Mouse (Mus musculus) induced T-regulatory cell, adult 2 months (primary cell): ENCODE measurements around the gene Me1.
"Not testable (repeated sequence)": the region's sequence is repeated elsewhere in the genome, so short reads cannot be mapped to it uniquely, and the experiment has no call there.

Experiments
- DNase-seq: peaks from one replicate; pipeline ENCODE4 v3.0.0-alpha.2; 2012; ENCODE audit warnings: low read depth

Gene Me1

DNA sequence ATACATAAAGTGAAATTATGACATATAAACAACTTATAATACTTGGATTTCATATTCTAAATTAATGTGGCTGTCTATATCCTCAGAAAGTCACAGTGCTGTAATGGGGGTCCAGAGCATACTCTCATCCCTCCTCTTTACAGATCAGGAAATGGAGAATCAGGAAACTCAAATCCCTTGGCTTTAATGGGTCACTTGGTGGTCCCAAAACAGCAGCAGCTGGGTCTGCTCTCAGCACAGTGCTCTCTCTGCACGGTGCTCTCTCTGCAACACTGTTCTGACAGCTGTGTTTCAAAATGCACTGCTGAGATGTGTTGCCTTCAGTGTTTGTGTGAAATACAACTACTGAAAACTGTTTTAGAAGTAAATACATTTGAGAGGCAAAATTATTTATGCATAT lies 43.6 kb downstream of the Me1 start:
- no peak for DNase-seq

DNA sequence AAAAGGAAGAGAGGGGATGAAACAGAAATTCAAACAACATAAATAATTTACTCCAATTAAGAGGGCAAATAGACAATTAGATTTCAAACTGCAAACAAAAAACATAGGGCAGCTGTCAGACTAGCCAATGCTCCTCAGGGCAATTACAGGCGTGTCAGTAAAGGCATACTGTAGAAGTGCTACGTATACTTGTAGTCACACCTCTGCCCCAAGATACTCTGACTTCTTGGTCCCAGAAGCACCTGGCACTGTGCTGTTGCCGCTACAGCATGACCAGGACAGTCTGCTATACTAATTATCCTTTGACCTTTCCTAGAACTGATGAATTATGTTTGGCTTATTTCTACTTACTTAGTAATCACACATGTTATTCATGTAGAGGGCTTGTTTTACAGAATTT lies 44.5 kb downstream of the Me1 start:
- DNase-seq, result no peak

DNA sequence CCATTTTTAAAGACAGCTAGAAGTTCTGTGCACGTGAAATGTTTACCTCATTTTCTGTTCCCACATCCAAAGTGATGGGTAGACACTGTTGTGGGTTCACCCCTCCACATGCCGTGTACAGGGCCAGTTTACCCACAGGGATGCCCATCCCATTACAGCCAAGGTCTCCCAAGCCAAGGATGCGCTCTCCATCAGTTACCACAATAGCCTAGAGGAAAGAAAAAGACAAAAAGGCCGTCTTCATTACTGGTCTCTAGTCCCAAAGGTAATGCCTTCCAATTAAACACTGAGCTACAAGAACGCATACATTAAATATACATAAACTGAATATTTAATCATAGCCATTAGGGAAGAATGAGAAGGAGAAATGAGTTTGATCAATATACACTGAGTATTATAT lies 44.9 kb downstream of the Me1 start:
- DNase-seq, result no peak

DNA sequence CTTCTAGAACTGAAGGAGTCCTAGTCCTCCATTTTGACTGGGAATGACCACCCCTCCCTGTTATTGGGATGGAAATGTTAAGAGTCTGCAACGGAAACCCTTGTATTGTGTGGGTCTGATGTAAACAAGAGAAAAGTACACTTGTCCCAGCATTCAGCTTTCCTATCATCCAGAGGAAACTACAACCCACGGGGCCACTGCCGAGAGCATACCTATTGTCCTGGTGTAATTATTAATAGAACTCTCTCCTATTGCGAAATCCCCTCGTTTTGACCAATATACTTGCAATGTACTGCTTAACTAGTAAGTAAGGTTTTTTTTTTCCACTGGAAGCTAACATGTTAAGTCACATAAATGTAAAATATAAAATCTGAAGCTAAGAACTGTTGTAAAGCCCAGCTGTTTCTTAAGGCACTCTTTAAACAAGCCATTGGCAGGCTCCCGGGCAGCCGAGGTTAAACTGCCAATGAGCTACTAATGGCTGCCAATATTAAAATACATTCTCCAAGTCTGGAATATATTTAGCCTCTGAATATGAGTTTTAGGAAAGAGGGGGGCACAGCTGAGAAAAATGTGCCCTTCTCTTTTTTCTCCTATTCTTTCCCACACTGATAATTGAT lies 47.7 kb downstream of the Me1 start:
- no peak for DNase-seq

DNA sequence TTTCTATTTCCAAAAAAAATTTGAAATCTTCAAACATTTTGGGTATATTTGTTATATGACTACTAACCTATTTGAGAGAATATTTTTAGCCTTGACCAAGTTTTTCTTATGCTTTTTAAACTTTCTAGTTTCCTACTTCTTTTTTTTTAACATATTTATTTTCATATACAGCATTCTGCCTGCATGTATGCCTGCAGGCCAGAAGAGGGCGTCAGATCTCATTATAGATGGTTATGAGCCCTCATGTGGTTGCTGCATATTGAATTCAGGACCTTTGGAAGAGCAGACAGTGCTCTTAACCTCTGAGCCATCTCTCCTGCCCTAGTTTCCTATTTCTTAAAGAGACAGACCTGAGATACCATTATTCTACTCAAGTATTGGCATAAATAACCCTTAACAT lies 48.9 kb downstream of the Me1 start:
- DNase-seq, result peak; percentile 5

DNA sequence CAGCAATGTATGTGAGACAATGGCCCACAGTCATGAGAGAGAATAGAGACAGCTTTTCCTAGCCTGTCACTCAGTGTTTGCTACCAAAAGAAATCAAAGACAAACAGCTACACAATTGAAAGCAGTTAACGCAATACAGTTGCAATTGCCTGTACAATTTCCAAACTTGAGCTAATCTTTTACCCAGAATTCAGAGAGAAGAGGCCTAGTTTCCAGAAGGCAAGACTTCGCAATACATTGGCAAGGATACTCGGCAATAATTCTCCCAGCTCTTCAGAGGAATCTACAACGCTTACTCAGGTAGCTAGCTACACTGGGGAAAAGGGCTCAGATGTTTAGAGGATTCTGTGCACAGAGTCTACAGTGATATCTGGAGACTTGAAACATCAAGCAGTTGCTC lies 52.3 kb downstream of the Me1 start:
- no peak for DNase-seq

DNA sequence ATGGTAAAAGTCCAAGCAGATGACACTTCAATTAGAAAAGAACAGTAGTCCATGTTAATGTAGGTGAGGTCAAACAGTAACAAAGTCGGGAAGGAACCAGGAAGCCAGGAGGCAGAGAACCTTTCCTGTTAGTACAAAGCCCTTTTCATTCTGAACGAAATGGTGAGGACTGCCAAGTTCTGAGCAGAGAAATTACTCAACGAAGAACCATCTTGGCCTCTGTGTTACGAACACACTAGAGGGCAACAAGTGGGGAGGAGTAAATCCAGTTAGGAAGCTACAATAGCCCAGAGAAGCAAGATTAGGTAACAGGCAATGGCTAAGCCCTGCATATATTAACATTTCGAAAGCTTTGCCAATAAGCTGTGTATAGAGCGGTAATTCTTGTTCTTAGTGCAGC lies 57.0 kb downstream of the Me1 start:
- no peak for DNase-seq

DNA sequence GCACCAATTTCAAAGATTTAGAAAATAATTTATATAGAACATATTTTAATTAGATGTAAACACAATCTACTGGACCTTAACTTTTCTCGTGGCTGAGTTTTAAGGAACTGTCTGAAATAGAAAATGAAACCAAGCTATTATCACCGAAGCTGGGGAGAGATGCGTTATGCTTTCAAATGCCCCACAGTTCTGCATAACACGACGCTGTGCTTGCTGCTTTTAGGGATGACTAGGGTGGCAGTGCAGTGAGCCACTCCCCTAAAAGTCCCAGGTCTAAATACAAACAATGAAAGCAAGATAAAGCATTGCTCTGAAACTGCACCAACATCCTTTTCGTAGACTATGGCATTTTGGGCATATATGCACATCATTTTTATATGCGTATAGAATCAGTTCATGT lies 64.6 kb downstream of the Me1 start:
- DNase-seq, result peak; percentile 71

DNA sequence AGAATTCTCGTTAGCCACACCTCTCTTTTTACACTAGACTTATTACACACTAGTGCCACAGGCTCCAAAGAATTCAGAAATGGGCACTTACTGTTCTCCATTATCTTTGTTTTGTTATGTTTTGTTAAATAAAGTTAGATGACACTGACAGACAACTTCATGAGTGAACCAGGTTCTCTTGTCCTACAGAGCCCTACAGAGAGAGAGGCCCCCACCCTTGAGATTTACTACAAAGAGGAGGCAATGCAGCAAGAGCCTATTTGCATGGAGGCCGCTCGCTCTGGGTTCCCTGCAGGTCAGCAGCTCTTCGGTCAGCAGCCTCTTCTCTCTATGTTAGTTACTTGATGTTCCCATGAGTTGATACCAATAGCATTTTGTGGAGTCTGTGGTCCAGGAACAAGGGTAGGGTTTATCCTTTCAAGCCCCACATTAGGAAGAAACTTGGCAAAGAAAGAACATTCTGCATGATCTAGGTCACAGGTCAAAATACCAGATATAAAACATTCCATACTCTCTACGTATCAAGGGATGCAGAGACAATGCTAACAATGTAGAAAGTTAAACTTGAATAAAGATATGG lies 65.3 kb downstream of the Me1 start:
- no peak for DNase-seq

DNA sequence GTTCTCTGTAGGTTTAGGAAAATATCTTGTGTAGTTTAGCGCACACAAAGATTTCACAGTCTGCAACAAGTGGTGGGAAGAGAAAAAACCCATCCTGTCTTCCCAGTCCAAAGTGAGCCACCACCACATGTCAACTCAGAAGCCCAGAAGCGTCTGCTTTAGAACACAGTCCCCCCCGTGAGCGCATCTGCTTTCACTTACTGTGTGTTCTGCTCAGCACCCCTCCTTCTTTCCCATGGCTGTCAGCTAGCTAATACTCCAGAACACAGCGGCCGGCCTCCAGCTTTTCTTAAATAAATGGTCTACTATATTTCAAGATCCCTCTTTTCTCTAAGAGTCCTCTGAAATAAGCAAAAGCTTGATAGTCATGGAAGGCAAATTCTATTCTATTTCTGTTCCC lies 66.4 kb downstream of the Me1 start:
- DNase-seq, result no peak

DNA sequence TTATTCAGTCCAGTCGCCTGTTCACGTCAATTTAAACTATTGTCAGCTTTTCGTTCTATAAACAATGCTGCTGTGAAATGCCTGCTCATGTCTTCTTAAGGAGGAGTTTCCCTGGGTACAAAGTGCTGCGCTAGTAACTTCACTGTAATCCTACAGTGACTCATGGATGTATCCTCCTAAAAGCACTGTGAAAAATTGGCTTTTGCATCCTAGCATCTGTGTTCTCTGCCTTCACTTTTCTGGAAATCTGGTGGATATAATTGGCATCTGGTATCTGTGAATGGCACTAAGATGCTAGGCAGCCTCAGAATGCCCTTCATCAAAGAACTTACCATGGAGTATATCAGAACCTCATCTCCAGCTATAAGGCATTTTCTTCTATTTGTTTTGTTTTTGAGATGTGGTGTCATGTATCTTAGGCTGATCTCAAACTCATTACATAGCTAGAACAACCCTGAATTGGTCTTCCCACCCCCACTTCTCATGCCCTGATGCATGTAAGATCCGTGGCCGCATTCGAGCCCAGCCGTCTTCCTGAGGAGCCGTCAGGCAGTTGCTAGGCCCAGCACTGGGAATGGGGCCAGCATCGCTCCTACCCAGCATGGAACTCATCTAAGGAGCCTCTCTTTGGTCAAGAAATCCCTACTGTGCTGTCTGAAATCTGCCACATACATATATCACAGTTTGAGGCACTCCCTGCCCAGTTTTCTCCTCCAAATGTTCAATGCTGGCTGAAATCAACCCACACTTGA lies 67.8 kb downstream of the Me1 start:
- DNase-seq, result no peak

DNA sequence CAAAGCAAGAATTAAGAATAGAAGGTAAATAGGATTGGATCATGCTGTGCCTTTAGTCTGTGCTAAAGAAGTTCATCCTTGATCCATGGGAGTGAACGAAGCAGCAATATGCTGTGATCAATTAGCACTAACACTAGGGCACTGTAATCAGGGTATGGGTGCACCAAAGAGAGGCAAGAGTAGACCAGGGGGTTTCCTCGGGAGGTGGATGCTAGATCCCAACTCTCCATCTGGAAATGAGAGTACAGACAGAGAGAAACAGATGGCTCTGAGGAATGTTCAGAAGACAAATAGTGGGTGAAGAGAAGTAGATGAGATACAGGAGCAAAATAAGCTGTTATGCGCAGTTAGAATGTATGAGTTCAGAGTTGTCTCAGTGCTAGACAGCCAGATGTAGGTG lies 68.8 kb downstream of the Me1 start:
- DNase-seq, result no peak

DNA sequence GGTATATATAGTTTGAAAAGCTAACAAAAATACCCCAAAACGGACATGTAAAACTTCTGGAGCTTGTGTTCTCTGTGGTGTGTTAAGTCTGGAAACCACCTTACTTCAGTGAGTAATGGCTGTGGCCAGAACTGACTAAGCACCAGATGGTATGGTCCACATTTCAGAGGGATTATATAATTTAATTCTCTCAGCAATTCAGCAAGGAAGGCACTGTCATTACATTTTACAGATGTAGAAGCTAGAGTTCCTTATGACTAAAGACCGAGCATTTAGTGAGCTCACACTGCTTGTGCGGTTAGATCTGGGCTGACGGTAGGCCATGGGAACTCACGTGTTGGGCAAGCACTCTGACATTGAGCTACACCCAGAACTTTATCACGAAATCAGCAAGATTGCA lies 71.0 kb downstream of the Me1 start:
- DNase-seq, result peak; percentile 76

DNA sequence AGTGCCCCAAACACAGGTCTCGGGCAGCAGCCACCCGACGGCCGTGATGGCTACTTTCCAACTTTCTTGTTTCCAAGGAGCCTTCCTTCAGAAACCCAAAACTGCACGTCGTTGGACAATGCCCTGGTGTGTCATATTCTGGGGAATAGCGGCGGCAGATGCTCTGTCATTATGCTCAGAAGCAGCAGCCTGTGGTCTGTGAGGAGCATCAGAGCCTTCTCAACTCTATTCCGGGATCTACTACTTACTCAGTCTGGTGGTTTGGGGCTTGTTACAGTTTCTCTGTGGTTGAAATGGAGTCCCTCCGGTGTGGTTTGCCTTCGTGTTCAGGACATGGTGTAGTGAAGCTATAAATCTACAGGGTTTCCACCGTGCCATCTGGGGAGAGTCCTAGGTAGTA lies 71.7 kb downstream of the Me1 start:
- DNase-seq, result peak; percentile 78

DNA sequence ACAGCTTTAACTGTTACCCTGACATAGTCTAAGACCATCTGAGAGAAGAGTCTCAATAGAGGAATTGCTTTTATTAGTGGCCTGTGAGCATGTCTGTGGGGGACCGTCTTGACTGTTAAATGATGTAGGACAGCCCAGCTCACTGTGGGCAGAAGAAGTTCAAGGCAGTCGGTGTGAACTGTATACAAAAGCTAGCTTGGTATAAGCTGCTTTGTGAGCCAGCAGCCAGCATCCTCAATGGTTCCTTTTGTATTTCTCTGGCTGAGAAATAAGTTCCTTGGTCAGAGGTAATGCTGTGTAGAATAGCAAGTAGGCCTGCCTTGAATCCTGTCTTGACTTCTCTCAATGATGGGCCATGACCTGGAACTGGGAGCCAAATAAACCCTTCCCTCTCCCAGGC lies 73.7 kb downstream of the Me1 start:
- no peak for DNase-seq

DNA sequence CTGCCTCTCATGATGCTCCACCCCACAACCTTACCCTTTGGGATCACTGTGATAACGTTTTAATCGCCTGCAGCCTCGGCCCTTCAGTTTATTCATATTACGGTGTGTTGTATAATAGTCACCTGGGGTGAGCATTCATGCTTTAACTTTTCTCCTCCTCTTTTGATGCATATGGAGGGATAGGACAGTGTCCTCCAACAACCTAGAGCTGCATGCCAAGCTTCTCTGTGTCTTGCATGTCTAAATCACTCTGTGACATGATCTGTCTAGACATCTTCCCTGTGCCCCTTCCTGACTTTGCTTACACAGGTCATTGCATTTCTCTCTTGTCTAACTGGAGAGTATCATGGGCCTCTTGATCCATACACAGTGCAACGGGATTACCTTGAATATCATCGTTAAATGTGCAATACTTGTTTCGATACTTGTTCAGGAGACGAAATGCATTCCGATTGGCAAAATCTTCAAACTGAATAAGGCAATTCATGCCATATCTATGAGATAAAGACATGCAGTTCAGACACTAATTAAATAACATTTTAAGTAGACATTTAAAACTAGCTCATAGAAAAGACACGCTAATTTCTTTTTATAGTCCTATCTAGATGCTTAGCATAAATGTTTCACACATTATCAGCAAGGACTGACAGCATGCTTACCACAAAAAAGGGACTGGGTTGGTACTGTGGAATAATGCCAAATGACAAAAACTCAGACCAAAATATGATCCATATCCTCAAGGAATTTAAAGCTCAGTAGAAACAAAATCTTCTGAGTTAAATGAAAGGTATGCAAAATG lies 76.2 kb downstream of the Me1 start:
- DNase-seq, result no peak

DNA sequence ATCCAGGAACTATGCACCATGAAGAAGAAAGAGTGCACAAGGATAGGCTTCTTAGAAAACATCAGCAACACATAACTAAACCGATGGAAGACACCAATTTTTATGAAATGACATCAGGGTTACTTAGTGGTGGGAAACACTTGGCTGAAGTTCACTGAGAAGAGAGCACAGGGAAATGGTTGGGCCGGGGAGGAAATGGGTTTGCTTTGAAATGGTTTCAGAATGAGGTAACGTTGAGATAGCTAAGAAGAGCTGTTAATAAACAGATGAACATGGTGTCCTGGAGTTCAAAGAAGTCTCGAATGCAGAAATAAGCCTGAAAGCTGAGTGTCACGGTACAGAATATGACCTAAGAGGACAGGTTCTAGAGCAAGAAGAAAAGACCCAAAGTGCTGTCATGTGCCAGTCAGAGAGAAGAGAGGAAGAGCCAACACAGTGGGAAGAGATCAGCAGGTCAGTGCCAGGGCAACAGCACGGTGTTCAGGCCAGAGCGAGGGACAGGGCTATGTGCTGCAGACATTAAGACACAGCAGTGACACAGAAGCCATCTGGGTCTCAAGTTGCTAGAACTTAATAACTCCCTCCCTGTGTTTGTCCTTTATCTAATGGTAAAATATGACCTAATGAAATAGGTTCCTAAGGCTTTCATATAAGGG lies 77.8 kb downstream of the Me1 start:
- DNase-seq, result peak; percentile 73

DNA sequence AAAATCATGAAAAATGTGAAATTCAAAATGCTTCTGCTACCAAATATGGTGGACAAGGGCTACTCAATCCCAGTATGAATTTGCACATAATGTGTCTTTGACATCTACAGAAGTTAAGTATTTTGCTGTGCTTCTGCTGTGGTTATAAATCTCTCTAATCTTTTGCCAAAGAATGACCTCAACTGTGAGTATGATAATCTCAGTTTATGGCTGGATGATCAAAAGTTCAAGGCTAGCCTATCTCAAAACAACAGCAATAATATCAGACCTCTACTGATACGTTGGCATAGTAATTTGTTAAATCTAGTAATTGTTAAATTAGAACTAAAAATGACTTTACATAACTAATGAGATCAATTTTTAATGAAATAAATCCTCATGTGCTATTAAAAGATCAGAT lies 80.0 kb downstream of the Me1 start:
- no peak for DNase-seq

DNA sequence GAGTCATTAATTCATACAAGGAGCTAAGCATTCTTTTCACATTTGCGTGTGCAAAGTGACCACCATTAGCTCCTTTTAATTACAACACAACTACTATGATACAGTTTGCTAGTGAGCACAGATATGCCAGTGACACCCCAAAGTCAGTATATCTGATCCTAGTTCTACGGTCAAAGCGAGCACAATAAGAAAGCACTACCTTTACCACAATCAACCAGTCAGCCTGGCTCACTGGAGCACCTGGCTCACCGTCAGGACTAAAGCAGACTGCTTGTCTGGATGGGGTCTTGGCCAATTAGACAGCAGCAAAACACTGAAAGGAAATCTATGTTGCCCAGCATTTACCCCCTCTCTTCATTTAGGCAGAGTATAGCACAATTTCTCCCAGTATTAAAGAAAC lies 83.7 kb downstream of the Me1 start:
- DNase-seq, result no peak

DNA sequence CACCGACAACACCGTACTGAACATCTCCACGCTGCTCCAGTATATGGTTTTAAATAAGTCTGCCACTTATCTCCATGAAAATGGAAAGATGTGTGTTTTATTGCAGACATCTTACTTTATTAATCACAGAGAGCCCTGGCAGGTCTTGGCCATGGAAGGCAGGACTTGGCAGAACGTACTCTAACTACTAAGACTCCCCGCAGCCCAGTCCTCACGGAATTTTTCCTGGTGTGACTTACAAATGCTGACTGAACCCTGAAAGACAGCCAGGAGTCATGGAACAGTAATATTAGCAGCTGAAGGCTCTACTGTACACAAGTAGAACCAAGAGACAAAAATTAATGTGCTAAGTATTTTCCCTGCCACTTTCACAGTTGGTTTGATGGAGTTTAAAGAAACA lies 90.0 kb downstream of the Me1 start:
- no peak for DNase-seq

DNA sequence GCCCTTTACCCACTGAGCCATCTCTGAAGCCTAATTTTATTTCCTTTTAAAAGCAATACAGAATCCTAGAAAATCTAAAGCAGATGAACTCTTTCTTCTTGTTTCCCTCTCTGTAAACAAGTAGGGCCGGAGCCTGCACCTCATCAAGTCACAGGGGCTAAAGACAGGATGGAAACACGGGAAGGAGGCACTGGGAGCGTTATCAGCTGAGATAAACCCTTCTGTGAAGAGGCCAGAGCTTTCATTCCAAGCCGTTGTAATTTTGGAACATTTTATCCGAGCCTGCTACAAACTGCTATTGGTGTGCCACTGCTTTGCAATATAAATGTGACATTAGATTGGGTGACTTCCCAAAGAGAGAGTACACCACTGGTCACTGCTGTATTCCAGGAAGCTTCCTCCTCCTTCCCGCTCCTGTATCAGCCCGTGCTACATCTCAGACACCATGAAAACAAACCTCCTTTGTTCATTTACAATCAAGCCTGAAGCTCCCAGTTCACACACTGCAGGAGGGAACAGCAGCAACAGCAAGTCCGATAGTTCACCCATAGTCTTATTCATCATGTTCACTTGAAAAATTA lies 95.9 kb downstream of the Me1 start:
- no peak for DNase-seq

DNA sequence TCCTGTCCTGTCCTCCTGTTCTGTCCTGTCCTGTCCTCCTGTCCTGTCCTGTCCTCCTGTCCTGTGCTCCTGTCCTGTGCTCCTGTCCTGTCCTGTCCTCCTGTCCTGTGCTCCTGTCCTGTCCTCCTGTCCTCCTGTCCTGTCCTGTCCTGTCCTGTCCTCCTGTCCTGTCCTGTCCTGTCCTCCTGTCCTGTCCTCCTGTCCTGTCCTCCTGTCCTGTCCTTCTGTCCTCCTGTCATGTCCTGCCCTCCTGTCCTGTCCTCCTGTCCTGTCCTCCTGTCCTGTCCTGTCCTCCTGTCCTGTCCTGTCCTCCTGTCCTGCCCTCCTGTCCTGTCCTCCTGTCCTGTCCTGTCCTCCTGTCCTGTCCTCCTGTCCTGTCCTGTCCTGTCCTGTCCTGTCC lies 98.8 kb downstream of the Me1 start:
- DNase-seq, result not testable (repeated sequence)
